Mouse (Mus musculus) adrenal gland, adult 18-20 months (tissue): ENCODE results near the gene Tsen54. TPM values are rescaled to one million over a fixed set of nuclear protein-coding genes. Genes with fewer than 3 reads are reported as not detected.
"Not testable (repeated sequence)": the region's sequence is repeated elsewhere in the genome, so short reads cannot be mapped to it uniquely, and the experiment has no call there.

ENCODE experiments used
- DNase-seq, 2 experiments: peaks; one replicate each; pipeline ENCODE4 v3.0.0; 2021 to 2022; ENCODE audit warnings: low spot score in 2 of 2
- microRNA-seq, 2 experiments: library from miRNA; unstranded; fragments of <30 nt; microRNA quantifications; one replicate each; pipeline ENCODE4 v1.2.0; 2021; ENCODE audit warnings: borderline number of aligned reads in 2 of 2
- total RNA-seq, 2 experiments: library from RNA; stranded (reverse); gene quantifications; 1 replicate in 1 of 2; 2 replicates in 1 of 2; pipeline ENCODE4 v1.2.3; 2021

The Tsen54 gene
- total RNA-seq, 2 experiments from 2014 or later = 15.5 to 20.3 TPM

- not testable (repeated sequence) for DNase-seq
Measured at GRCm38 (mm10) chr11:115857146-115857545, 42.6 kb downstream of the Tsen54 start.

GRCm38 (mm10) chr11:115857936-115858335 is 43.4 kb downstream of the Tsen54 start:
- no peak for DNase-seq

- DNase-seq = no peak
Measured at GRCm38 (mm10) chr11:115858354-115858753, 43.8 kb downstream of the Tsen54 start, which contains the start of gene Myo15b. Myo15b (plus strand) TSS chr11:115858406.

- peak; percentile 91 to 93 for DNase-seq
Measured at GRCm38 (mm10) chr11:115859143-115859945, 44.8 kb downstream of the Tsen54 start.

- no peak for DNase-seq
Measured at GRCm38 (mm10) chr11:115863895-115864294, 49.4 kb downstream of the Tsen54 start.

- DNase-seq = no peak
Measured at GRCm38 (mm10) chr11:115869393-115869792, 54.9 kb downstream of the Tsen54 start.

- DNase-seq = no peak
Measured at GRCm38 (mm10) chr11:115872437-115872836, 57.9 kb downstream of the Tsen54 start.

Small RNA genes lying within 50 kb of the gene (microRNA-seq; reads per million reads assigned to microRNA genes)
- 0 to 0.95 reads per million in 2 experiments for gene Mir5621

Other genes with a start within 250 kb of the Tsen54 start
- 100 to 1,000 TPM; 105 to 107 TPM for gene Mrps7, start 210.8 kb upstream of the Tsen54 start, total RNA-seq
- 10 to 100 TPM; 25.6 to 27.0 TPM for gene Gga3, start 210.7 kb upstream of the Tsen54 start, total RNA-seq
- gene Mif4gd, start 201.8 kb upstream of the Tsen54 start, total RNA-seq = 100 to 1,000 TPM in 1 of 2 experiments, 10 to 100 TPM in 1; 85.4 to 145 TPM
- gene Slc25a19, start 186.4 kb upstream of the Tsen54 start, total RNA-seq = 100 to 1,000 TPM; 108 to 204 TPM
- 100 to 1,000 TPM in 1 of 2 experiments, 10 to 100 TPM in 1; 97.2 to 132 TPM for gene Grb2, start 106.1 kb upstream of the Tsen54 start, total RNA-seq
- 10 to 100 TPM; 57.3 to 70.3 TPM for gene Tmem94, start 49.3 kb upstream of the Tsen54 start, total RNA-seq
- 10 to 100 TPM; 55.1 to 59.8 TPM for gene Caskin2, start 1.1 kb upstream of the Tsen54 start, total RNA-seq
- gene Llgl2, start 9.3 kb downstream of the Tsen54 start, total RNA-seq = 1 to 10 TPM; 5.8 to 8.0 TPM
- not detected for gene Myo15b, start 43.7 kb downstream of the Tsen54 start, total RNA-seq
- gene Smim5, start 85.2 kb downstream of the Tsen54 start, total RNA-seq = under 1 TPM in 1 of 2 experiments, not detected in 1; 0.74 TPM
- not detected for gene Smim6, start 97.3 kb downstream of the Tsen54 start, total RNA-seq
- 10 to 100 TPM; 37.3 to 47.6 TPM for gene Sap30bp, start 118.6 kb downstream of the Tsen54 start, total RNA-seq
- 10 to 100 TPM; 17.1 to 27.1 TPM for gene Recql5, start 118.8 kb downstream of the Tsen54 start, total RNA-seq
- gene Itgb4, start 160.0 kb downstream of the Tsen54 start, total RNA-seq = 1 to 10 TPM; 3.1 to 3.7 TPM
- gene Galk1, start 198.0 kb downstream of the Tsen54 start, total RNA-seq = 10 to 100 TPM; 26.8 to 33.1 TPM
- 100 to 1,000 TPM; 248 to 269 TPM for gene H3f3b, start 213.2 kb downstream of the Tsen54 start, total RNA-seq
- gene Unk, start 215.6 kb downstream of the Tsen54 start, total RNA-seq = 10 to 100 TPM; 16.2 to 19.2 TPM